Mouse (Mus musculus): ENCODE measurements around the gene Klhl10. TPM values are rescaled to one million over a fixed set of nuclear protein-coding genes. Genes with fewer than 3 reads are reported as not detected.

Klhl10 gene
- polyA plus RNA-seq, 1 experiment from 2014 or later = 0.52 TPM

- DNase-seq (ENCODE audit: low spot score) (peak; percentile 98), ATAC-seq (replicated peaks; ENCODE audit: insufficient number of reproducible peaks, low FRiP score, low TSS enrichment, low read depth) (peak; percentile 98)
- peaks cover 2% of the 10 kb centered on the region; the same call in 1 of the 2 replicates for H3K27me3 ChIP-seq (ENCODE audit: control insufficient read depth, insufficient read depth, low read length)
- peak within 1 kb of the TSS; percentile 73 for H3K9ac ChIP-seq (replicated peaks; ENCODE audit: low read length)
- 1% methylated on average over 36 of the region's 37 CpGs for WGBS
- H3K27ac ChIP-seq (replicated peaks; ENCODE audit: low read depth, low read length) = 0 out of 2 replicates have a peak within 1 kb of the TSS, but pooled peaks have one; percentile 1
- H3K4me1 ChIP-seq (ENCODE audit: control insufficient read depth, insufficient read depth, low read length) = peaks cover 4% of the 10 kb centered on the region; the same call in 1 of the 2 replicates
- H3K4me2 ChIP-seq (ENCODE audit: low read depth, low read length) = peak within 1 kb of the TSS; percentile 78
- no peaks in the 10 kb centered on the region for H3K9me3 ChIP-seq (replicated peaks; ENCODE audit: control insufficient read depth, low read length)
- no peaks in the 10 kb centered on the region for H3K36me3 ChIP-seq (replicated peaks; ENCODE audit: control insufficient read depth, insufficient read depth, low read depth, low read length)
- H3K4me3 ChIP-seq (ENCODE audit: low read depth, low read length) = peak within 1 kb of the TSS; percentile 66
Measured at GRCm38 (mm10) chr11:100397600-100398389, 43.9 kb upstream of the Klhl10 start, which contains the start of gene Jup. Gene Jup, minus strand, starts transcription at chr11:100397763.

GRCm38 (mm10) chr11:100398517-100398916, 43.2 kb upstream of the Klhl10 start:
- H3K9ac ChIP-seq (replicated peaks; ENCODE audit: low read length) = no peak overlapping the region
- H3K27ac ChIP-seq (replicated peaks; ENCODE audit: low read depth, low read length) = no peak overlapping the region
- 93% methylated on average over 7 of the region's 7 CpGs for WGBS
- no peaks in the 10 kb centered on the region for H3K36me3 ChIP-seq (replicated peaks; ENCODE audit: control insufficient read depth, insufficient read depth, low read depth, low read length)
- no peaks in the 10 kb centered on the region for H3K9me3 ChIP-seq (replicated peaks; ENCODE audit: control insufficient read depth, low read length)
- H3K27me3 ChIP-seq (ENCODE audit: control insufficient read depth, insufficient read depth, low read length) = peaks cover 2% of the 10 kb centered on the region; the same call in 1 of the 2 replicates
- H3K4me2 ChIP-seq (ENCODE audit: low read depth, low read length) = no peak overlapping the region
- H3K4me1 ChIP-seq (ENCODE audit: control insufficient read depth, insufficient read depth, low read length) = peaks cover 4% of the 10 kb centered on the region; the same call in 1 of the 2 replicates
- ATAC-seq (replicated peaks; ENCODE audit: insufficient number of reproducible peaks, low FRiP score, low TSS enrichment, low read depth) = no peak
- no peak for DNase-seq (ENCODE audit: low spot score)
- H3K4me3 ChIP-seq (ENCODE audit: low read depth, low read length) = no peak overlapping the region

GRCm38 (mm10) chr11:100399320-100399719, 42.4 kb upstream of the Klhl10 start:
- Histone ChIP-seq H3K4me3 (ENCODE audit: low read depth, low read length) (no peak overlapping the region), H3K9me3 (replicated peaks; ENCODE audit: control insufficient read depth, low read length) (no peaks in the 10 kb centered on the region), H3K4me1 (ENCODE audit: control insufficient read depth, insufficient read depth, low read length) (peaks cover 4% of the 10 kb centered on the region; the same call in 1 of the 2 replicates), H3K9ac (replicated peaks; ENCODE audit: low read length) (no peak overlapping the region), H3K4me2 (ENCODE audit: low read depth, low read length) (no peak overlapping the region), H3K27me3 (ENCODE audit: control insufficient read depth, insufficient read depth, low read length) (peaks cover 2% of the 10 kb centered on the region; the same call in 1 of the 2 replicates), H3K36me3 (replicated peaks; ENCODE audit: control insufficient read depth, insufficient read depth, low read depth, low read length) (no peaks in the 10 kb centered on the region), H3K27ac (replicated peaks; ENCODE audit: low read depth, low read length) (no peak overlapping the region)
- ATAC-seq (replicated peaks; ENCODE audit: insufficient number of reproducible peaks, low FRiP score, low TSS enrichment, low read depth) (no peak), DNase-seq (ENCODE audit: low spot score) (no peak)
- 78% methylated on average over 9 of the region's 9 CpGs for WGBS

DNA sequence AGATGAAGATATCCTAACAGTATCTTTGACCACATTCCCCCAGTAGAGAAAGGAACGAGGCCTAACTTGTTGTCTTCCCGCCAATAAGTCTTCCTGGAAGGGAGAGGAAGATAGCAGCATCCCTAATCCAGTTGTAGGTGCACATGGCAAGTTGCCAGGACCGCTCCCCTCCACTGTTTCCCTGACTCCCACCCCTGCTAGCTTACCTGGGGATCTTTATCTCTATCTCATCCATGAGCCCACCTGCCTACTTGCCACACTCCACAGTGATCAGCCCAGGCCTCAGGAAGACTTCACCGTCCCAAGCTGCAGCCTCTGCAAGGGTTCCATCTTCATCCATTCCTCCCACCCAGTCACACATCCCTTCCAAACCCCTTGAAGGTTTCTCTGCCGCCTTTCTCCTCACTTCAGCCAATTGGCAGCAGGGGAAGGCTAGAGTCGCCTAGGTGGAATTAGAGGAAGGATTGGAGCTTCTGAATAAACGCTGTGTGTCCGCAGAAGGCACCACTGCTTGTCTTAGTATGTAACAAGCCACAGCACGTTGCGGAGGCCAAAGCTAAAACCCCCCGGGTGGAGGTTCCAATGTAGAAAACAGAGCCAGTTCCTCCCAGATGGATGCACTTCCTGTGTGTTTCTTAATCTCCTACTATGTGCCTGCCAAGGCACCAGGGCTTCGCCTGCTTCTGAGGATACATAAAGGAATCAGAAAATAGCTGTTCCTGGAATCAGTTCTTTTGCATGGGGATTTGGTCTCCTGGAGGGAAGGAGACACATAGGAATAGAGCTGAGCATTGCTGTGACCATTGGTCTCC, 41.8 kb upstream of the Klhl10 start:
- Histone ChIP-seq H3K27me3 (ENCODE audit: control insufficient read depth, insufficient read depth, low read length) (peaks cover 2% of the 10 kb centered on the region; the same call in 1 of the 2 replicates), H3K4me2 (ENCODE audit: low read depth, low read length) (no peak overlapping the region), H3K9me3 (replicated peaks; ENCODE audit: control insufficient read depth, low read length) (no peaks in the 10 kb centered on the region), H3K9ac (replicated peaks; ENCODE audit: low read length) (no peak overlapping the region), H3K4me1 (ENCODE audit: control insufficient read depth, insufficient read depth, low read length) (peaks cover 3% of the 10 kb centered on the region; the same call in 1 of the 2 replicates), H3K4me3 (ENCODE audit: low read depth, low read length) (no peak overlapping the region), H3K27ac (replicated peaks; ENCODE audit: low read depth, low read length) (no peak overlapping the region), H3K36me3 (replicated peaks; ENCODE audit: control insufficient read depth, insufficient read depth, low read depth, low read length) (no peaks in the 10 kb centered on the region)
- DNase-seq (ENCODE audit: low spot score) = no peak
- 79% methylated on average over 12 of the region's 12 CpGs for WGBS
- ATAC-seq (replicated peaks; ENCODE audit: insufficient number of reproducible peaks, low FRiP score, low TSS enrichment, low read depth) = no peak

DNA sequence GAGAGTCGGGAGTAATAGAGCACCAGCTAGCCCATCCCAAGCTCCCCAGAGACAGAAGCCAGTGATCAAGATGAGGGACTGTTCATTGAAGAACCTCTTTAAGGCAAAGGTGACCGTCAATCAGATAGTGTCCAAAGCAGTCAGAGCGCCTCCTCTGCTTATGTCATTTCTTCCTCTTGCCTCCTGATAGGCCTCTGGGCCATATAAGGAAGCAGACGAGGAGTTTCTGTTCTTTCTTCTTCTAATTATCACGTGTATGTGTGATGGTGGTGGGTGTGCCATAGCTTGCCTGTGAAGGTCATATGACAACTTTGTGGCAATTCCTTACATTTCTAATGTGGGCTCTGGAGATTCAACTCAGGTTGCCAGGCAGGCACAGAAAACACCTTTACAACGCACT, 40.9 kb upstream of the Klhl10 start:
- H3K27ac ChIP-seq (replicated peaks; ENCODE audit: low read depth, low read length) = no peak overlapping the region
- no peaks in the 10 kb centered on the region; the same call in 1 of the 2 replicates for H3K27me3 ChIP-seq (ENCODE audit: control insufficient read depth, insufficient read depth, low read length)
- ATAC-seq (replicated peaks; ENCODE audit: insufficient number of reproducible peaks, low FRiP score, low TSS enrichment, low read depth) (no peak), DNase-seq (ENCODE audit: low spot score) (no peak)
- H3K4me1 ChIP-seq (ENCODE audit: control insufficient read depth, insufficient read depth, low read length) = no peaks in the 10 kb centered on the region; the same call in 1 of the 2 replicates
- H3K4me3 ChIP-seq (ENCODE audit: low read depth, low read length) = no peak overlapping the region
- no peaks in the 10 kb centered on the region for H3K9me3 ChIP-seq (replicated peaks; ENCODE audit: control insufficient read depth, low read length)
- H3K36me3 ChIP-seq (replicated peaks; ENCODE audit: control insufficient read depth, insufficient read depth, low read depth, low read length) = no peaks in the 10 kb centered on the region
- 85% methylated on average over 6 of the region's 6 CpGs for WGBS
- H3K9ac ChIP-seq (replicated peaks; ENCODE audit: low read length) = no peak overlapping the region
- no peak overlapping the region for H3K4me2 ChIP-seq (ENCODE audit: low read depth, low read length)

GRCm38 (mm10) chr11:100402240-100402639, 39.5 kb upstream of the Klhl10 start:
- 39% methylated on average over 6 of the region's 6 CpGs for WGBS
- Histone ChIP-seq H3K36me3 (replicated peaks; ENCODE audit: control insufficient read depth, insufficient read depth, low read depth, low read length) (no peaks in the 10 kb centered on the region), H3K4me2 (ENCODE audit: low read depth, low read length) (no peak overlapping the region), H3K9ac (replicated peaks; ENCODE audit: low read length) (no peak overlapping the region; the same call in 1 of the 2 replicates), H3K27me3 (ENCODE audit: control insufficient read depth, insufficient read depth, low read length) (no peaks in the 10 kb centered on the region), H3K4me1 (ENCODE audit: control insufficient read depth, insufficient read depth, low read length) (no peaks in the 10 kb centered on the region; the same call in 1 of the 2 replicates), H3K27ac (replicated peaks; ENCODE audit: low read depth, low read length) (no peak overlapping the region), H3K4me3 (ENCODE audit: low read depth, low read length) (no peak overlapping the region), H3K9me3 (replicated peaks; ENCODE audit: control insufficient read depth, low read length) (no peaks in the 10 kb centered on the region)
- ATAC-seq (replicated peaks; ENCODE audit: insufficient number of reproducible peaks, low FRiP score, low TSS enrichment, low read depth) = no peak
- DNase-seq (ENCODE audit: low spot score) = no peak

- ATAC-seq (replicated peaks; ENCODE audit: insufficient number of reproducible peaks, low FRiP score, low TSS enrichment, low read depth) = no peak
- Histone ChIP-seq H3K36me3 (replicated peaks; ENCODE audit: control insufficient read depth, insufficient read depth, low read depth, low read length) (no peaks in the 10 kb centered on the region), H3K9me3 (replicated peaks; ENCODE audit: control insufficient read depth, low read length) (no peaks in the 10 kb centered on the region), H3K4me1 (ENCODE audit: control insufficient read depth, insufficient read depth, low read length) (no peaks in the 10 kb centered on the region; the same call in 1 of the 2 replicates), H3K27me3 (ENCODE audit: control insufficient read depth, insufficient read depth, low read length) (no peaks in the 10 kb centered on the region), H3K4me3 (ENCODE audit: low read depth, low read length) (no peak overlapping the region), H3K4me2 (ENCODE audit: low read depth, low read length) (no peak overlapping the region), H3K27ac (replicated peaks; ENCODE audit: low read depth, low read length) (no peak overlapping the region), H3K9ac (replicated peaks; ENCODE audit: low read length) (no peak overlapping the region)
- no peak for DNase-seq (ENCODE audit: low spot score)
- 69% methylated on average over 2 of the region's 2 CpGs for WGBS
Measured at GRCm38 (mm10) chr11:100402682-100403081, 39.0 kb upstream of the Klhl10 start.

Measured in embryonic facial prominence, embryonic 11.5 days (tissue).